ENCODE assay signal across 17 mouse cellular contexts in genomic region chr11:30154980-30155379, GRCm38 (mm10).
"Had no signal": no experiment of that assay in that cellular context is flagged by ENCODE, and none has a peak within 500 bp of the region (broad histone marks: within the 10 kb centered on the region; RNA-seq: fewer than 3 reads in every experiment).

No protein-coding gene starts in this region.

- ATAC-seq: lung, postnatal 0 days had no signal

- H3K27me3 ChIP-seq: liver, embryonic 13.5 days; neural tube, embryonic 15.5 days; stomach, embryonic 15.5 days had no signal

- H3K9ac ChIP-seq: liver, embryonic 13.5 days; neural tube, embryonic 15.5 days; stomach, embryonic 15.5 days had no signal

- H3K27ac ChIP-seq: left cerebral cortex, adult 2 months; limb, embryonic 10.5 days; liver, embryonic 13.5 days; midbrain, embryonic 10.5 days; neural tube, embryonic 15.5 days; stomach, embryonic 15.5 days had no signal

- H3K4me2 ChIP-seq: liver, embryonic 13.5 days; neural tube, embryonic 15.5 days; stomach, embryonic 15.5 days had no signal

- DNase-seq: kidney, adult 8-10 months; kidney, postnatal 25 days; liver, embryonic 13.5 days; lung, adult 2 months; lung, postnatal 36 days; midbrain, embryonic 14.5 days; right cerebral cortex, postnatal 4 days; spleen, adult 18-20 months; thymus, adult 2 months; thymus, postnatal 25 days had no signal

- H3K9me3 ChIP-seq: limb, embryonic 10.5 days; liver, embryonic 13.5 days; midbrain, embryonic 10.5 days; neural tube, embryonic 15.5 days; stomach, embryonic 15.5 days had no signal

- H3K4me3 ChIP-seq: left cerebral cortex, adult 2 months; limb, embryonic 10.5 days; liver, embryonic 13.5 days; midbrain, embryonic 10.5 days; myocyte; neural tube, embryonic 15.5 days; stomach, embryonic 15.5 days had no signal
